Mouse (Mus musculus): Measurements from ENCODE around the gene Trmt6.

DNA sequence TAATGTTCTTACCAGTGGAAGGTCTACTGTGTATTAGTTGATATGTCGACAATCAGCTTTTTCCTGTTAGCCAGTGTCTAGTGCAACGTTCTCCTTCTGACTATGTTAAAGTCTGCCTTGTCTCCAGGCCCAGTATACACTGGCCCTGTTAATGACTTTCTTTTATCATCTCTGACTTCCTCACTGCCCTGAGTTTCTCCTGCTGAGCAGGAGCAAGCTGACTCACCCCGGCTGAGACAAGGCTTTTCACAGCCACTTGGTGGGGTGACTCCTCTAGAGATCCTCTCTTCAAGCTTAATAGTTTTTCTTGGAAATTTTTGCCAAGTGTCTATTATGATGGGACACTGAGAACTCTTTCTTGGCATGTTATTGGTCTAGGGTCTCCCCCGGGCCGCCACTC lies 40.5 kb upstream of the Trmt6 start:
- no peak for TF ChIP-seq CTCF (IDR thresholded peaks at IDR 0.05; ENCODE audit: extremely low read depth, insufficient read length, insufficient replicate concordance, low read depth, low read length)
- TF ChIP-seq POLR2A (IDR thresholded peaks at IDR 0.05; ENCODE audit: low read depth, low read length), result no peak

Measured in small intestine, adult 2 months (tissue).